Mouse (Mus musculus): Measurements from ENCODE around the gene Lcp1.

- TF ChIP-seq CTCF (conservative IDR thresholded peaks at IDR 0.05 in 1 of 2, IDR thresholded peaks at IDR 0.05 in 1 of 2; ENCODE audit: low read depth in 2 of 2, low read length in 2 of 2) (no peak), POLR2A (IDR thresholded peaks at IDR 0.05; ENCODE audit: low read depth, low read length) (no peak)
Measured at GRCm38 (mm10) chr14:75177400-75177799, 46.5 kb downstream of the Lcp1 start.
